Mouse (Mus musculus) cerebellum, adult 2 months (tissue): ENCODE data around the gene Myf6. TPM values are rescaled to one million over a fixed set of nuclear protein-coding genes. Genes with fewer than 3 reads are reported as not detected.

Source experiments
- DNase-seq, 2 experiments: peaks; one replicate each; pipeline ENCODE4 v3.0.0; 2021
- H3K27ac ChIP-seq: fragments of 200-500 bp; 2 replicates; pipeline ENCODE4 v1.5.1; 2012; ENCODE audit warnings: low read length, control low read depth, inconsistent platforms; ENCODE audit not compliant: insufficient read depth
- H3K27me3 ChIP-seq: fragments of 200-500 bp; 2 replicates; pipeline ENCODE4 v1.6.1; 2012; ENCODE audit warnings: inconsistent platforms, mild to moderate bottlenecking, low read length, moderate library complexity; ENCODE audit not compliant: control insufficient read depth, insufficient read depth
- H3K4me1 ChIP-seq: fragments of 200-500 bp; 2 replicates; pipeline ENCODE4 v1.6.1; 2011; ENCODE audit warnings: low read length; ENCODE audit not compliant: control insufficient read depth, insufficient read depth
- H3K4me3 ChIP-seq: fragments of 200-500 bp; replicated peaks from 2 replicates; pipeline ENCODE3; 2011; ENCODE audit warnings: mild to moderate bottlenecking, low read depth, low read length, control low read depth; ENCODE audit not compliant: insufficient read depth
- CTCF ChIP-seq: fragments of 200-500 bp; IDR thresholded peaks from 2 replicates; pipeline ENCODE4 v1.5.1; 2011; ENCODE audit warnings: low read depth, mild to moderate bottlenecking, control low read depth, low read length, moderate library complexity, borderline replicate concordance; ENCODE audit not compliant: insufficient read depth
- POLR2A ChIP-seq: fragments of 200-500 bp; IDR thresholded peaks from 2 replicates; pipeline ENCODE4 v1.6.1; 2011; ENCODE audit warnings: low read length, control low read depth, borderline replicate concordance; ENCODE audit not compliant: insufficient read depth
- WGBS: fragments of 180-500 bp; shearing (Covaris S2); methylation state at CpG from one replicate; pipeline ENCODE4 v1.1.7; 2018; 5-methylcytosine and 5-hydroxymethylcytosine counted together
- polyA plus RNA-seq: library from polyadenylated mRNA; depleted of rRNA; stranded (reverse); fragments of >200 nt; gene quantifications from 2 replicates; pipeline ENCODE4 v1.2.3, GENCODE M21; 2012; rRNA removed

The Myf6 gene
- polyA plus RNA-seq, 1 experiment = not detected

DNA sequence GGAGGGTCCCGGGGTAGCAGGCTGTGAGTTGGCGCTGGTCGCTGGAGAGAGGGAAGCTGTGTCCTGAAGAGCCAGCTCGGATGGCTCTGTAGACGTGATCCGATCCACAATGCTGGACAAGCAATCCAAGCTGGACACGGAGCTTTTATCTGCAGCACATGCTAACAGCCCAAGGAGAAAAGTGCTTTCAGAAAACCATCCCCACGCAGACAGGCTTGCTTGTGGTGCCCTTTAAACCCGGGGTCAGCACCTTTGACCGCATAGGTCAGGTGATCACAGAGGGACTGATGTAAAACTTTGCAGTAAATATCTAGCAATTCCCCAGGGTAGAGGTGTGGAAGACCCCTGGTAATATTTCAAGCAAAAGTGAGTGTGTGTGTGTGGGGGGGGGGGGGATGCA, 10.5 kb downstream of the Myf6 start:
- DNase-seq = no peak
- Histone ChIP-seq H3K4me3 (no peak overlapping the region), H3K27ac (no peak overlapping the region), H3K27me3 (no peaks in the 10 kb centered on the region), H3K4me1 (no peaks in the 10 kb centered on the region)
- TF ChIP-seq CTCF (no peak), POLR2A (no peak)
- WGBS = 52% methylated on average over 10 of the region's 10 CpGs

DNA sequence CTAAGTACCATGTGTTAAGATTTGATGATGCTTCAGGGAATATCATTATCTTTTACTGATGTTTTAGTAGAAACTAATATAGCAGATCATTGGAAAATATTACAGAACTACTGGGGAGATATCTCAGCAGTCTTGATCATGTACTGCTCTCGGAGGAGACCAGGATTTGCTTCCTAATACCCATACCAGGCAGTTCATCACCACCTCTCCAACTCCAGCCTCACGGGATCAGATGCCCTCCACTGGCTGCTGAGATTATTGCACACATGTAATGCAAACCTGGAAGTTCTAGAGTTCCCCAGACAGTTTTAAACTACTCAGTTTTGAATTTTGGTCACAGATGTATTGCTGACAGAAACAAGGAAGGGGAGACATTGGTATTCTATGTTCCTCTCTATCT, 21.0 kb downstream of the Myf6 start:
- TF ChIP-seq POLR2A (no peak), CTCF (peak; percentile 30; the same call in 1 of the 2 replicates)

DNA sequence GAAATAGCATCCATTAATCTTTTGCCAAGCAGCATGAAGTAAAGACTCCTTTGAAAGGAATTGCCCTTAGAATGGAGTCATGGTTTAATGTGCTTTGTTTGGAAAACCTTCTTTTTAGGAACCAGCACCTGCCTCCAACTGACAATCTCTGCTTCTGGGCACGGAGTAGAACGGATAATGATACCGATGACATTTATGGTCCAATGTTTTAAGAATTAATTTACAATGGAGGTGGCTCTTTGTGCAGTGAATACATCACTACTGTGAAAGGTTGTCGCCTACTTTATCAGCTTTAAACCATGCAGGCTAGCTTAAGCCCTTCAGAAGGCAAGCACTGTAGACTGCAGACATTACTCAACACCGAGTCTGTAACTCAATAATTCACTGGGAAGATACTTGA, 22.8 kb downstream of the Myf6 start:
- 76% methylated on average over 5 of the region's 5 CpGs for WGBS
- Histone ChIP-seq H3K27ac (no peak overlapping the region), H3K27me3 (no peaks in the 10 kb centered on the region), H3K4me1 (no peaks in the 10 kb centered on the region), H3K4me3 (no peak overlapping the region)
- no peak for DNase-seq
- no peak for TF ChIP-seq POLR2A
- TF ChIP-seq CTCF = no peak

More for the DNA sequence above, 21.0 kb downstream of the Myf6 start:
- Histone ChIP-seq H3K4me3 (no peak overlapping the region), H3K4me1 (no peaks in the 10 kb centered on the region), H3K27me3 (no peaks in the 10 kb centered on the region), H3K27ac (no peak overlapping the region)
- DNase-seq = no peak
- 42% methylated on average over 2 of the region's 2 CpGs for WGBS

DNA sequence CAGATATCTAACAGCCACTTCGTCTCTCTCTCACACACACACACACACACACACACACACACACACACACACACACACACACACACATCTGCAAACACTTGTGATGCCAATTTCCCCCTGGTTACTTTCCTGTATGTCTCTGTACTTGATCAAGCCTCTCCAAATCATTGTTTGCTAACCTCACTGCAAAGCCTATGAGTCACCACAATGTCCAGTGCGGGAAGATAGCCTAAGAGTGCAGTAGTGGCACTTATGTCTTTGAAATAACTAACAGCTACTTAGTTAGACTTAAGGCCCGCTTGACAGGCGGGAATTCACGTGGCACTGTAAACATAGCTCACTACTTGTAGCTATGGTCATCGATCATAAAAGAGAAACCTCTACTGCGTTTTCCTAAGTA, 26.7 kb downstream of the Myf6 start:
- WGBS = 97% methylated on average over 7 of the region's 7 CpGs
- Histone ChIP-seq H3K27me3 (no peaks in the 10 kb centered on the region), H3K4me1 (no peaks in the 10 kb centered on the region)

DNA sequence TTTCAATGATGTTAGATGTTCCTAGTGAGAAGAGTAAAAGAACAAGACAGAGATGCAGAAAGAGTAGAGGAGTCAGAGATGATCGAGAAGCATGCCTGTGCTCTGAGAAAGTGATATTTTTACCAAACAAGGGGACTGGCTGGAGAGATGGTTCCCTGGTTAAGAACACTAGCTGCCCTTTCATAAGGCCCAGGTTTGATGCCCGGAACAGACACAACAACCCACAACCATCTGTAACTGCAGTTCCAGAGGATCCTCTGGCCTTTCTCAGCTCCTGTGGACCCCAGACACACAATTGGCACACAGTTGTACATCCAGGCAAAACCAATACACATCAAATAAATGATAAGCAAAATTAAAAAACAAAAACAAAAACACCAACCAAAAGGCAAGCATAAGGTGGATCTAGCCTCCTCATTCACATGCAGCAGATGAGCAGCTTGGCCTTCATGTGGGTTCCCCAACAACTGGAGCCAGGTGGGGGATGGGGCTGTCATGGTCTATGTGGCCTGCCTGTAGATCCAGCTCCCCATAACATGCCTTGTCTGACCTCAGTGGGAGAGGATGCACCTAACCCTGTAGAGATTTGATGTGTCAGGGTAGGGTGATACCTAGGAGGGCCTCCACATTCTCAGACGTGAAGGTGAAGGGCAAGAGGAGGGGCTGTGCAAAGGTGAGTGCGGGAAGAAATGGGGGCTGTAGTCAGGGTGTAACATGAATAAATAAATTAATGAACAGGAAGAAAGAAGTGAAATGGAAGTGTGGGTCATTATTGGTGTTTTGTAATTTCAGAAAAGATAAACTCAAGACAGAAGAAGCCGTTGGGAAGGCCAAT, 44.8 kb downstream of the Myf6 start:
- TF ChIP-seq POLR2A = no peak
- no peak for TF ChIP-seq CTCF
- Histone ChIP-seq H3K4me3 (no peak overlapping the region), H3K4me1 (no peaks in the 10 kb centered on the region), H3K27ac (no peak overlapping the region), H3K27me3 (no peaks in the 10 kb centered on the region)
- WGBS = 88% methylated on average over 5 of the region's 5 CpGs
- DNase-seq = no peak

More for the DNA sequence above, 26.7 kb downstream of the Myf6 start:
- DNase-seq = no peak
- no peak overlapping the region for H3K4me3 ChIP-seq
- TF ChIP-seq POLR2A = no peak
- TF ChIP-seq CTCF = no peak
- no peak overlapping the region for H3K27ac ChIP-seq

Other genes with a start within 250 kb of the Myf6 start
- gene Lin7a, start 223.1 kb downstream of the Myf6 start, polyA plus RNA-seq = 49.4 and 60.7 TPM in 2 replicates
- not detected in 2 replicates for gene Myf5, start 8.6 kb downstream of the Myf6 start, polyA plus RNA-seq
- 0.02 and 0.03 TPM in 2 replicates for gene Ptprq, start 225.3 kb upstream of the Myf6 start, polyA plus RNA-seq